Mouse (Mus musculus): ENCODE data around the gene Setd2. TPM values are rescaled to one million over a fixed set of nuclear protein-coding genes. Genes with fewer than 3 reads are reported as not detected.

Gene Setd2
- polyA plus RNA-seq, 1 experiment from 2014 or later, result 19.1 TPM

Small RNAs within 50 kb of the gene (microRNA-seq; reads per million reads assigned to microRNA genes)
- not detected for gene Mir8107

Other genes starting within 250 kb of the Setd2 start
- gene Elp6, start 227.4 kb upstream of the Setd2 start, polyA plus RNA-seq (2015; fragmentation: Nextera tagmentation; extraction: Ambion mirVana), result 17.2 and 17.6 TPM in 2 replicates
- 18.2 and 19.9 TPM in 2 replicates for gene Scap, start 199.3 kb upstream of the Setd2 start, polyA plus RNA-seq (2015; fragmentation: Nextera tagmentation; extraction: Ambion mirVana)
- 13.1 and 15.4 TPM in 2 replicates for gene Ptpn23, start 124.4 kb upstream of the Setd2 start, polyA plus RNA-seq (2015; fragmentation: Nextera tagmentation; extraction: Ambion mirVana)
- 1.8 and 2.9 TPM in 2 replicates for gene Ngp, start 112.8 kb upstream of the Setd2 start, polyA plus RNA-seq (2015; fragmentation: Nextera tagmentation; extraction: Ambion mirVana)
- gene Klhl18, start 55.9 kb upstream of the Setd2 start, polyA plus RNA-seq (2015; fragmentation: Nextera tagmentation; extraction: Ambion mirVana), result 6.9 and 8.4 TPM in 2 replicates
- gene Kif9, start 55.6 kb upstream of the Setd2 start, polyA plus RNA-seq (2015; fragmentation: Nextera tagmentation; extraction: Ambion mirVana), result 0.38 and 0.51 TPM in 2 replicates
- 23.4 and 25.6 TPM in 2 replicates for gene Nradd, start 91.9 kb downstream of the Setd2 start, polyA plus RNA-seq (2015; fragmentation: Nextera tagmentation; extraction: Ambion mirVana)
- 1.3 and 1.8 TPM in 2 replicates for gene Nbeal2, start 121.6 kb downstream of the Setd2 start, polyA plus RNA-seq (2015; fragmentation: Nextera tagmentation; extraction: Ambion mirVana)
- gene Ccdc12, start 123.9 kb downstream of the Setd2 start, polyA plus RNA-seq (2015; fragmentation: Nextera tagmentation; extraction: Ambion mirVana), result 119 and 136 TPM in 2 replicates
- 3,771 and 4,285 TPM in 2 replicates for gene Myl3, start 209.3 kb downstream of the Setd2 start, polyA plus RNA-seq (2015; fragmentation: Nextera tagmentation; extraction: Ambion mirVana)
- 31.2 and 33.3 TPM in 2 replicates for gene Pth1r, start 214.5 kb downstream of the Setd2 start, polyA plus RNA-seq (2015; fragmentation: Nextera tagmentation; extraction: Ambion mirVana)